Mouse (Mus musculus) ES-Bruce4 (cell line): ENCODE measurements at regions not wholly inside any gene's neighbourhood (a gene's known extent, or its start where the extent isn't known, plus 50 kb on each side); places are given as distances from the start of the nearest gene placed in this dataset.
"Not testable (repeated sequence)": the region's sequence is repeated elsewhere in the genome, so short reads cannot be mapped to it uniquely, and the experiment has no call there.

Source experiments
- H3K27ac ChIP-seq: 2 replicates; pipeline ENCODE4 v1.5.1; 2012; ENCODE audit warnings: low read length, inconsistent platforms; ENCODE audit not compliant: insufficient read depth
- H3K27me3 ChIP-seq: 2 replicates; pipeline ENCODE4 v1.6.1; 2012; ENCODE audit warnings: mild to moderate bottlenecking, low read length, inconsistent platforms; ENCODE audit not compliant: control insufficient read depth, poor library complexity, insufficient read depth, severe bottlenecking
- H3K36me3 ChIP-seq: 2 replicates; pipeline ENCODE4 v1.6.1; 2012; ENCODE audit warnings: inconsistent platforms, mild to moderate bottlenecking, low read length, moderate library complexity; ENCODE audit not compliant: control insufficient read depth, poor library complexity, insufficient read depth, severe bottlenecking
- H3K4me1 ChIP-seq: one replicate; pipeline ENCODE4 v1.8.1; 2011; ENCODE audit warnings: low read length; ENCODE audit not compliant: control insufficient read depth, insufficient read depth
- H3K4me3 ChIP-seq: 2 replicates; pipeline ENCODE4 v1.5.1; 2011; ENCODE audit warnings: low read depth, mild to moderate bottlenecking, low read length
- H3K9ac ChIP-seq: 2 replicates; pipeline ENCODE4 v1.6.1; 2012; ENCODE audit warnings: low read depth, mild to moderate bottlenecking, inconsistent platforms; ENCODE audit not compliant: poor library complexity, severe bottlenecking
- H3K9me3 ChIP-seq: replicated peaks from 2 replicates; pipeline ENCODE4 v1.6.1; 2012; ENCODE audit warnings: mild to moderate bottlenecking, low read length, inconsistent platforms; ENCODE audit not compliant: control insufficient read depth, poor library complexity, insufficient read depth, severe bottlenecking
- CTCF ChIP-seq: IDR thresholded peaks from one replicate; pipeline ENCODE4 v1.8.1; 2011; ENCODE audit warnings: low read depth, low read length
- EP300 ChIP-seq: IDR thresholded peaks from 2 replicates; pipeline ENCODE4 v1.6.1; 2011; ENCODE audit warnings: low read depth, low read length; ENCODE audit not compliant: insufficient read depth
- POLR2A ChIP-seq: IDR thresholded peaks from one replicate; pipeline ENCODE4 v1.8.1; 2011; ENCODE audit warnings: low read length; ENCODE audit not compliant: insufficient read depth

DNA sequence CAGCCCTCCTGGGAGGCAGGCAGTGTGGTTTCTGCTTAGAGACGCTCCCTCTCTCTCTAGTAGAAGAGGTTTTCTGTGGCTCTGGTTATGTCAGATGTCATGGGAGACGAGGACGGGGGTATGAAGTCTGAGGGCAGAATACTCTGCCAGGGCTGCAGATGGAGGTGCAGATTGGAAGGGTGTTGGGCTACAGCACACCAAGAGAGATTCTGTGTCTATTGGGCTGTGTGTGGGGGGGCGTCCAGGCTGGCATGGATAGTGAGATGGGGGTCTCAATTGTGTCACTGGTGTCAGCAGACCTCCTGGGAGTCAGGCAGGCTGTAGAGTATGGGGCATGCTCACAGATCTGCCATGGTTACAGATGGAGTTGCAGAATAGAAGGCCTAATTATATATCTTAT, 1777.3 kb upstream of the Cdh9 start:
- no peak for TF ChIP-seq EP300
- TF ChIP-seq POLR2A, result no peak
- no peak for TF ChIP-seq CTCF

DNA sequence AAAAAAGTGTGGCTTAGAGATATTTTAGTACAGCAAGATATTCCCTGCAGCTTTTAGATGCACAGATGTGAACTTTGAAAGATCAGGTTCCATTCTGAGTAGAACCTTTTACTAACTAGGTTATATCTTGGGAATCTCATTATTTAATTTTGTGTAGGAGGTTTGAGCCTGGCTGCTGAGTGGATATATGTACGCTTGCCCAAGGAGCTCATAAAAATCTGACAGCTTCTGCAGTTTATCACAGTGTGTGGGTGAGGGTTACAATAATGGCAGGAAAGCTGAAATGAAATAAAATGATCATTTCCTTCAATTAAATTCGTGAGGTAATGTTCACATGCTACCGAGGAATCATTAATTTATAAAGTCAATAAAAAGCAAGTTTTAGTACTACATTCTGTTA, 1746.3 kb upstream of the Cdh9 start:
- Histone ChIP-seq H3K27ac (no peak overlapping the region), H3K27me3 (no peaks in the 10 kb centered on the region), H3K36me3 (no peaks in the 10 kb centered on the region), H3K9me3 (no peaks in the 10 kb centered on the region), H3K4me1 (no peaks in the 10 kb centered on the region), H3K9ac (no peak overlapping the region), H3K4me3 (no peak overlapping the region)
- TF ChIP-seq CTCF, result no peak
- TF ChIP-seq EP300, result no peak
- TF ChIP-seq POLR2A, result no peak

More for the DNA sequence above, 1777.3 kb upstream of the Cdh9 start:
- Histone ChIP-seq H3K36me3 (no peaks in the 10 kb centered on the region), H3K9me3 (0 out of 2 replicates have a peak, but pooled peaks cover 2% of the 10 kb centered on the region), H3K27ac (no peak overlapping the region), H3K27me3 (no peaks in the 10 kb centered on the region), H3K9ac (no peak overlapping the region), H3K4me1 (no peaks in the 10 kb centered on the region), H3K4me3 (no peak overlapping the region)

DNA sequence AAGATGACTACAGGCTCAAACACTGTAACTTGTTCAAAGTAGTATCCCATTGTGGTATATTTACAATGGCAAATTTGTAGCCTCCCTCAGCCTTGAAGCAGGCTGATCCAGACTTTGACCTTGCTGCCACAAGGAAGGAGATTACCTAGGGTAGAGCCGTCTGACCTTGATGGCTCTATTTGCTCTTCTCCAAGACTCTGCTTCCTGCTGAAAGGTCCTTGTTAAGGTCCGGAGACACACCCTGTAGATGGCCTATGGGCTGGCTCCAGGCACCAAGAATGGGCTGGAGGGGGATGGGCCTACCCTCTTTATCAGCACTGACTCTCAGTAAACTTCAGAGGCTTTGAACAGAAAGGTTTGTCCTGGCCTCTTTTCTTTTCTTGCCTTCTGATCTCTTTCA, 1709.2 kb upstream of the Cdh9 start:
- 0 out of 2 replicates have a peak, but pooled peaks have one; percentile 45 for TF ChIP-seq EP300
- not testable (repeated sequence) for H3K9me3 ChIP-seq

More for the DNA sequence above, 1709.2 kb upstream of the Cdh9 start:
- not testable (repeated sequence) for H3K27me3 ChIP-seq, H3K9ac ChIP-seq, H3K4me1 ChIP-seq, H3K36me3 ChIP-seq, H3K27ac ChIP-seq, H3K4me3 ChIP-seq
